ENCODE assay signal across 7 mouse cellular contexts in the genomic region with DNA sequence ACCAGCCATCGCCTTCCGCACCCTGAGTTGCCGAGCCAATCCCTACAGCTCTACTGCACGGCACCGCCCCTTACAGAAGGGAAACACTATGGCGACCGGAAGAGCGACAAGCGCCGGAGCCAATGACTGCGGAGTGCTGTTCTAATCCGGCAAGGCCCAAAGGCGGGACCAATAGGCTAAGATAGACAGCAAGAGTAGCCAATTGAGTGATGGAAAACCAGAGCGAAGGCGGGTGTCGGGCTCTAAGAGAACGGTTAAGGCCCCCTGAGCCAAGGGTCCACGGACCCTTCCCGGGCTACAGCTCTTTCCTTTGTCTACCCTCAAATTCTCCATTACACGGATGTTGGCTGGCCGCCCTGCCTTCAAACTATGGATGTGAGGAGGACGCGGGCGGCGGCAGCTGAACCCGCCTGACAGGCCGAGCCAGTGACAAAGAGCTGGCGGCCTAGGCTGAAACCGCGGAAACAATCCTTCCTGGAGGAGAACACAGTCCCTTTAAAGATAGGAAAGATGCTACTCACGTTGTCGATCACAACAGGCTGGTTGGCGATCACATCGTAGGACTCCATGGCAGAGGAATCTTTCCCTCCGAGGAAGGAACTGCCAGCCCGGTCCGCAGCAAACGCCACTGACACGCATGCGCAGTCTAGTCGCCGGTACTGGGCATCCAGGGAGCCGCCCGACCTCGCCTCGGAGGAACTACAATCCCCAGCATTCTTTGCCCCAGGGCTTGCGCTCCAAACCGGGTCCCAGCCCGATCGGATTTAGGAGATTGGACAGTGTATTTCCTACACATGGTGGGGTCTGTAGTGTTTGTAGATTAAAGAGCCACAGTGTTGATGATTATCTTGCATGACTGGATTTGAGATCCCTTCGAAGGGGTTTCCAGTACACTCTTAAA. TPM values are rescaled to one million over a fixed set of nuclear protein-coding genes. Genes with fewer than 3 reads are reported as not detected.
DNase-seq lines count a peak whose midpoint lies in the region; ATAC-seq and TF ChIP-seq lines count a peak whose summit lies in the region.

A gene (minus strand): TSS at position 640 of the 901 bp plus-strand sequence.

- H3K9ac ChIP-seq in embryonic facial prominence, embryonic 12.5 days, result peak within 1 kb of the TSS; percentile 80
- H3K9ac ChIP-seq in limb, embryonic 12.5 days (replicated peaks), result peak within 1 kb of the TSS; percentile 74
- H3K9ac ChIP-seq in midbrain, embryonic 15.5 days, result peak within 1 kb of the TSS; percentile 90

- H3K27ac ChIP-seq in embryonic facial prominence, embryonic 12.5 days, result peak within 1 kb of the TSS; percentile 69
- H3K27ac ChIP-seq in kidney, adult 2 months (ENCODE audit: insufficient read depth, low read depth, low read length), result peak within 1 kb of the TSS; percentile 72
- H3K27ac ChIP-seq in limb, embryonic 12.5 days, result peak within 1 kb of the TSS; percentile 62
- peak within 1 kb of the TSS; percentile 86 for H3K27ac ChIP-seq in midbrain, embryonic 15.5 days
- H3K27ac ChIP-seq in spleen, adult 2 months (ENCODE audit: insufficient read depth, low read length), result peak within 1 kb of the TSS; percentile 65

- H3K4me2 ChIP-seq in embryonic facial prominence, embryonic 12.5 days (replicated peaks), result peak within 1 kb of the TSS; percentile 88
- H3K4me2 ChIP-seq in limb, embryonic 12.5 days, result peak within 1 kb of the TSS; percentile 96
- peak within 1 kb of the TSS; percentile 86 for H3K4me2 ChIP-seq in midbrain, embryonic 15.5 days

- TF ChIP-seq CTCF in kidney, adult 2 months (conservative IDR thresholded peaks at IDR 0.05; ENCODE audit: insufficient read depth, insufficient read length, low read depth, low read length), result no peak
- no peak for TF ChIP-seq CTCF in spleen, adult 2 months (IDR thresholded peaks at IDR 0.05; ENCODE audit: extremely low read depth, insufficient read depth, insufficient read length, insufficient replicate concordance)

- H3K36me3 ChIP-seq in embryonic facial prominence, embryonic 12.5 days, result no peaks in the 10 kb centered on the region
- H3K36me3 ChIP-seq in kidney, adult 2 months (ENCODE audit: control insufficient read depth, insufficient read depth, low read length), result no peaks in the 10 kb centered on the region
- 0 out of 2 replicates have a peak, but pooled peaks cover 3% of the 10 kb centered on the region for H3K36me3 ChIP-seq in limb, embryonic 12.5 days
- H3K36me3 ChIP-seq in midbrain, embryonic 15.5 days (replicated peaks), result 0 out of 2 replicates have a peak, but pooled peaks cover 4% of the 10 kb centered on the region
- H3K36me3 ChIP-seq in spleen, adult 2 months (ENCODE audit: control insufficient read depth, insufficient read depth, low read length), result no peaks in the 10 kb centered on the region

- H3K9me3 ChIP-seq in embryonic facial prominence, embryonic 12.5 days, result no peaks in the 10 kb centered on the region
- no peaks in the 10 kb centered on the region for H3K9me3 ChIP-seq in limb, embryonic 12.5 days
- no peaks in the 10 kb centered on the region for H3K9me3 ChIP-seq in midbrain, embryonic 15.5 days

- under 1% methylated on average over 51 of the region's 51 CpGs for WGBS in embryonic facial prominence, embryonic 12.5 days
- WGBS in kidney, adult 2 months, result under 1% methylated on average over 51 of the region's 51 CpGs
- under 1% methylated on average over 51 of the region's 51 CpGs for WGBS in limb, embryonic 12.5 days
- WGBS in midbrain, embryonic 15.5 days, result under 1% methylated on average over 51 of the region's 51 CpGs
- under 1% methylated on average over 51 of the region's 51 CpGs for WGBS in spleen, adult 2 months

- peak within 1 kb of the TSS; percentile 79 for H3K4me3 ChIP-seq in embryonic facial prominence, embryonic 12.5 days
- peak within 1 kb of the TSS; percentile 75 for H3K4me3 ChIP-seq in kidney, adult 2 months (ENCODE audit: insufficient read depth, low read depth, low read length)
- H3K4me3 ChIP-seq in limb, embryonic 12.5 days (replicated peaks), result peak within 1 kb of the TSS; percentile 81
- H3K4me3 ChIP-seq in midbrain, embryonic 15.5 days, result peak within 1 kb of the TSS; percentile 76
- H3K4me3 ChIP-seq in spleen, adult 2 months (ENCODE audit: extremely low read depth, insufficient read depth, insufficient read length), result peak within 1 kb of the TSS; percentile 88

- peak; percentile 97 for DNase-seq in adrenal gland, postnatal 25 days
- DNase-seq in heart, adult 18-20 months, result peak; percentile 98 to 99
- peak; percentile 99 for DNase-seq in kidney, adult 2 months
- peak; percentile 95 to 99 for DNase-seq in spleen, adult 2 months (ENCODE audit: low read depth in 1 of 2, low spot score in 2 of 2)

- peak; percentile 80 for TF ChIP-seq POLR2A in kidney, adult 2 months (IDR thresholded peaks at IDR 0.05; ENCODE audit: low read depth, low read length)
- TF ChIP-seq POLR2A in spleen, adult 2 months (IDR thresholded peaks at IDR 0.05; ENCODE audit: low read depth, low read length), result peak; percentile 56; the same call in 1 of the 2 replicates

- H3K4me1 ChIP-seq in embryonic facial prominence, embryonic 12.5 days, result peaks cover 43% of the 10 kb centered on the region
- H3K4me1 ChIP-seq in kidney, adult 2 months (ENCODE audit: control insufficient read depth, insufficient read depth, low read length), result peaks cover 15% of the 10 kb centered on the region; the same call in 1 of the 2 replicates
- peaks cover 49% of the 10 kb centered on the region for H3K4me1 ChIP-seq in limb, embryonic 12.5 days (replicated peaks)
- H3K4me1 ChIP-seq in midbrain, embryonic 15.5 days, result peaks cover 52% of the 10 kb centered on the region
- peaks cover 7% of the 10 kb centered on the region; the same call in 1 of the 2 replicates for H3K4me1 ChIP-seq in spleen, adult 2 months (ENCODE audit: control insufficient read depth, insufficient read depth, insufficient read length)

- no peaks in the 10 kb centered on the region for H3K27me3 ChIP-seq in embryonic facial prominence, embryonic 12.5 days
- no peaks in the 10 kb centered on the region for H3K27me3 ChIP-seq in kidney, adult 2 months (replicated peaks; ENCODE audit: control insufficient read depth, insufficient read depth, low read length)
- H3K27me3 ChIP-seq in limb, embryonic 12.5 days, result no peaks in the 10 kb centered on the region
- H3K27me3 ChIP-seq in midbrain, embryonic 15.5 days (replicated peaks), result no peaks in the 10 kb centered on the region
- no peaks in the 10 kb centered on the region for H3K27me3 ChIP-seq in spleen, adult 2 months (ENCODE audit: control insufficient read depth, insufficient read depth, low read length)

- peak; percentile 94 for ATAC-seq in embryonic facial prominence, embryonic 12.5 days (ENCODE audit: insufficient number of reproducible peaks, insufficient read depth, low FRiP score, low TSS enrichment)
- ATAC-seq in limb, embryonic 12.5 days (ENCODE audit: insufficient number of reproducible peaks, insufficient read depth, low FRiP score, low TSS enrichment, low read depth), result peak; percentile 93
- ATAC-seq in midbrain, embryonic 15.5 days (replicated peaks), result peak; percentile 96

RNA-seq across cellular contexts. Expression of the gene that starts here (rescaled TPM):
- total RNA-seq in adrenal gland, postnatal 25 days (2021), result 107 and 113 TPM in 2 replicates
- polyA plus RNA-seq in embryonic facial prominence, embryonic 12.5 days (2016; fragmentation: Nextera tagmentation; extraction: Ambion mirVana), result 157 and 161 TPM in 2 replicates
- total RNA-seq in heart, adult 18-20 months (2021), result 10 to 100 TPM; 86.6 to 89.7 TPM
- polyA plus RNA-seq in kidney, adult 2 months (2012; rRNA removed), result 73.8 and 80.4 TPM in 2 replicates
- 145 and 147 TPM in 2 replicates for polyA plus RNA-seq in limb, embryonic 12.5 days (2016; fragmentation: Nextera tagmentation; extraction: Ambion mirVana)
- 394 and 399 TPM in 2 replicates for polyA plus RNA-seq in midbrain, embryonic 15.5 days (2015; fragmentation: Nextera tagmentation; extraction: Ambion mirVana)
- polyA plus RNA-seq in spleen, adult 2 months (2012; rRNA removed), result 55.7 and 60.5 TPM in 2 replicates

Comparison
In these comparisons a context has a peak if more than half of its experiments do, and no peak if none do; other contexts are left out.
1. Peak in every context shown above with its lines: DNase-seq, ATAC-seq, H3K4me3 ChIP-seq and H3K27ac ChIP-seq.